Mouse (Mus musculus) erythroblast, embryonic 14.5 days (primary cell): ENCODE data around the gene Jag2.

Source experiments
- GATA1 ChIP-seq: IDR thresholded peaks from 2 replicates; pipeline ENCODE4 v1.6.1; 2012; ENCODE audit warnings: low read length, inconsistent platforms, mixed read lengths
- TAL1 ChIP-seq: IDR thresholded peaks from 3 replicates; pipeline ENCODE4 v1.6.1; 2012; ENCODE audit warnings: low read length, inconsistent platforms, mixed read lengths

DNA sequence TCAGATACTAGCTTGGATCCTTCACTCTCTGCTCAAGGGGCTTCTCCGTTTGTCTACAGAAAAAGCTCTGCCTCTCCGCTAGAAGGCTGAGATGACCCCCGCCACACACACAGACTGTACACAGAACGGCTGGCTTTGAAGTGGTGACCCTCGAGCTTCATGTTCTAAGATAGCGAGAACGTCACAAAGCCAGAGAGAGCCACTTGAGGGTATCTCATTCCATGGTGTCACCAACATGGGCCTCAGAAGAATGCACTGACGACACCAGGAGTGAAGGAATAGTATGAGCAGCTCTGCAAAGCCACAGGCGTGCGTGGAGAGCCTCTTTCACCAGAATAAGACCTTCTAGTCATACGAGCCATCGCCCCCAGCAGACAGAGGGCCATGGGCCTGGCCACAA, 8.1 kb downstream of the Jag2 start:
- TF ChIP-seq GATA1 (no peak), TAL1 (no peak)
